Mouse (Mus musculus) thymus, postnatal 25 days (tissue): ENCODE measurements around the gene Srp54a.
"Not testable (repeated sequence)": the region's sequence is repeated elsewhere in the genome, so short reads cannot be mapped to it uniquely, and the experiment has no call there.

ENCODE experiments used
- DNase-seq: peaks from one replicate; pipeline ENCODE4 v3.0.0; 2022

Gene Srp54a

DNA sequence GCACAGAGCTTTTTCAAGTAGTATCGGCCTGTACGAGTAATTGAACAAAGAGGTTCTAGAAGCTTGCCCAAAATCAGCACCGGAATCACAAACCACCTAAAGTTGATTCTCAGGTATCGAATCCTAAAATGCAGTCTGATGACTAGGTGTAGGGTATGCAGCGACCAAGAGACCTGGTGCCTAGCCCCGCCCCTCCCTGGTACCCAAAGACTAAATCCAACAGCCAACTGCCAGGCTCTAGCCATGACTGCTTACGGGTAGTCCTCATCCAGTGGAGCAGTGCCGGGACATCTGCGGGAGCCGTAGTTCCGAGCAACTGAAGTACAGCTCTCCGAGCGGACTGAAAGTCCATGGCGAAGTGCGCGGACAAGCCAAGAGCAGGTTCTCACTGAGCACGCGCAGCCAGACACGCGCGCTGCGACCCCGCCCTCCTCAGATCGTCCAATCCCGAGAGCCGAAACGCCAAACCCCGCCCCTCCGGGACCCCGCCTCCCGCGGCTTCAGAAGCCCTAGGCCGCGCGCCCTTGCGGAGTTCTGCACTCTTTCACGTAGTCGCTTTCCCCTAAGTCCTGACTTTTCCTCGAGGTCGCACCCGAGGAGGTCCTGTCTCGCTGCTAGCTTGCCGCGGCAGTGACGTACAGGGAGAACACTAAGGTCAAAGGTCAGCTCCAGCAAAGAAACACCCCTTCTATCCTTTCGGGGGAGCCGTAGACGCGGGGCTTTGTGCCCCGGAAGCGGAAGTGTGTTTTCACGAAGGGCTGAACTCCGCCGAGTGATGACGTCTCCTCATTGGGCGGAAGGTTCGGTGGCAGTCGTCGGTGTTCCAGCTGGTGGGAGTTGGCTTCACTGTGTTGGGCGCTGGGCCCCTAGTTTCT, at the start of gene Srp54a, which contains the start of gene 2700097O09Rik:
Gene Srp54a (plus strand): TSS at position 537 of the 875 bp plus-strand sequence.
Gene 2700097O09Rik (minus strand): TSS at position 385 of the 875 bp plus-strand sequence.
- peak; percentile 93 for DNase-seq

DNA sequence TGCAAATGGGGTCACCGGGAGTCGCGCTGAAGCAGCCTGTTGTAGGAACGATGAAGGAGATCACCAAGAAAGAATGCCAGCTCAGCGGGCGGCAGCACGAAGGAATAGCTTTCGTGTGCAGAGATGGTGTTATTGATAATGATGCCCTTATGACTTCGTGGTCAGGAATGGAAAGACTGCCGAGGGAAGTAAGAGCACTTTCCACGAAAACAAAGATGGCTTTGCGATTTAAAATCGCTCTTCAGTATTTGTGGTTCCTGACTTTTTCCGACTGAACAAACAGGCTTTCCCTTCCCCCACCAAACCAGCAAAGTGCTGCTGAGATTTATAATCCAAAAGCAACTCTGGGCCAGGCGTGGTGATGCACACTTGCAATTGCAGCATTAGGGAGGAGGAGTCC, 39.1 kb upstream of the Srp54a start:
- no peak for DNase-seq

DNA sequence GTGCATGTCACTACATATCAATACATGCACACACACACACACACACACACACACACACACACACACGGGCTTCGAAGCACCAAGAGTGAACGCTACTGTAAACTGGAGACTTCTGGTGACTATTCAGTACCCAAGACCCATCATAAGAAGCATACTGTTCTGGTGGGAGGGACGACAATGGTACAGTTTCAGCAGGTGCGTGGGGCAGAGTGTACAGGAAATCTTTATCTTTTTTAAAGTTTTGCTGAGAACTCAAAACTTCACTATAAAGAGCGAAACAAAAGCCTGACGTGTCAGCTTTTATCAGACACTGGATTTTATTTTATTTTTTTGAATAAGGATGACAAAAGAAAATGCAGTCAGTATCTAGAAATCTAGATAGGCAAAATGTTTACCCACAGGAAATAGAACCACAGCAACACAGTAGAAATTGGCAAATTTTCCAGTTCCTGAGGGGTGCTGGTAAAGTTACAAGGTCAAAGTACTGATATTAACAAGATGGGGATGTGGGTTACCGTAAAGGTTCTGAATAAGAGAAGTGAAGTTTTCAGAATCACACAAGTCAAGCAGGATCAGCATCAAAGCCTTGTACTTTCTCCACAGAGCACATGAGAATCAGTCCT, 30.2 kb upstream of the Srp54a start:
- peak; percentile 2 for DNase-seq

DNA sequence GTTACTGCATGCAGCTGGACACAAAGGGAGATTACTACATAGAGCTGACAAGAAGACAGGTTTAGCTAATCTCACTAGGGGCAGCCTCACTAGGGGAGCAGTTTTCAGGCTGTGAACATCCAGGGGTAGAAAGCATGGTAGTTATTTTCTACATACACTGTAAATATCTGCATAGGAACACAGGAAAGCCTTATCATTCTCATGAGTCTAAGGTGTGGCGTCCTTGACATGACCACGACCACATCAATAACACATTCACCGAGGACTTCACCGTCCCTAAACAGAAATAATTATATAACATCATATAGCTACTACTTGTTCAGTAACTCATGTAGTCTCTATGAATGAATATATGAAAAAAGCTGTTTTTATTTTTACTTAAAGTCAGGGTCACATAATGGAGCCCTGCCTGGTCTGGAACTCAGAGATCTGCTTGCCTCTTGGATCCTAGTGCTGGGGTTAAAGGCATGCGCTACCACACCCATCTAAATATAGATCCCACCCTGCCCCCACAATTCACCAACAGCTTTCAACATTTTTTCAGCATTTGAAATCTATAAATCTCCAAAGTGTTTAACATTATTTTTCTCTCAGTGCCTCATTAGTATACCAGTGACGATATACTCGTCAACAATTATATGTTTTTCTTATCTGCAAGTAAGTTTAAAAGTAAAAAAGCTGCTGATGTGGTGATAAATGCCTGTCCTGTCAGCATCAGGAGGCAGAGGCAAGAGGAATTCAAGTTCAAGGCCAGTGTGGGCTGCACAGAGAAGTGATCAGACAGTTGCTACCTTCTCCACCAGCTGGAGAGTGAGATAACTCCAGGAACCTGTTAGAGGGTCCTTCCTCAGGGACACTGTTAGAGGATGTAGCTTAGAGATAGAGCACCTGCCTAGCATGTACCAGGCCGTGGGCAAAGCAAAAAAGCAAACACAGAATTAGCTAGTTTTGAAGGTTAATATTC, 28.6 kb upstream of the Srp54a start:
- DNase-seq, result no peak

DNA sequence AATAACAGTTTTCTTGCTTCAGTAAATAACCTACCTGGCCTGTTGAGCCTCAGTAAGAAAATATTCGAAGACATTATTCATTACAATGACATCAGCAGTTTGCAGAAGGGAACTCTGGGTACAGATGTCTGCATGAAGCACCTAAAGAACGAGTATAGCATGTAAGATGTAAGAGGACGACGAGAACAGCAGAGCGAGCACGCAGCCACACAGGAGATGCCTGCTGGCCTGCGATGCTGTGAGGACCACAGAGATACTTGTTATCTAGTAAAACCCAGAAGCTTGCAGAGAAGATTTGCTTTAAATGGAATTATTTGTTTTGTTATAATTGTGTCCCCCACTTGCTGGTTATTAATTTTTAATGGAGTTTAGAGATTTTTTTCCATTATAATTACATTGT, 26.8 kb upstream of the Srp54a start:
- DNase-seq, result no peak

DNA sequence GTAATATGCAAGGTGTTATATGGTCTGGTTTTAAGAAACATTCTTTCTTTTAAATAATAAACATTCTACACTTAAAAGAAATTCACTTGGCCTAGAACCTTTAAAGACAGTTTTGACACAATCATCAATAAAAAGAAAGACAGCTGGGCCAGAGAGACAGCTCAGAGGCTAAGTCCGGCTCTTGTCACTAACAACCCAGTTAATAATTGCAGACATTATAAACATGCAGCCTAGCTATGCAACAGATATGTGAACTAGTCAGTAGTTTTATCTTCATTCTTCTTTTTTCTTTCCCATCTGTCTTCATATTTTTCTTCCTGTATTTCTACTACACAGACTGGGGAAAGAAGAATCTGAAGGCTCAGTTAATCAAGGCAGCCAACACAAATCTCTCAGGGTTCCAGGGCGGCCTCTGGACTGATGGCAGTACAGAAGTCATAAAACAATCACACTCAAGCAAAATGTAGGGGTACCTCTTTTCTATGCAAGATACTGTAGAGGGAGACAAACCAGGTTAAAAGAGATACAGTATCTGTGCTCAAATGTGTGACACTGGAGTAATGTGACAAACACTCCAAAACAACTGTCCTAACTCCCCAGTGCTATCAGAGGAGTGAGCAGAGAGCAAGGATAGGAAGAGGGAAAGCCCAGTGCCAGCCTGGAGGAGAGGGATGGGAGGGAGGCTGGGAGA, 25.4 kb upstream of the Srp54a start:
- no peak for DNase-seq

DNA sequence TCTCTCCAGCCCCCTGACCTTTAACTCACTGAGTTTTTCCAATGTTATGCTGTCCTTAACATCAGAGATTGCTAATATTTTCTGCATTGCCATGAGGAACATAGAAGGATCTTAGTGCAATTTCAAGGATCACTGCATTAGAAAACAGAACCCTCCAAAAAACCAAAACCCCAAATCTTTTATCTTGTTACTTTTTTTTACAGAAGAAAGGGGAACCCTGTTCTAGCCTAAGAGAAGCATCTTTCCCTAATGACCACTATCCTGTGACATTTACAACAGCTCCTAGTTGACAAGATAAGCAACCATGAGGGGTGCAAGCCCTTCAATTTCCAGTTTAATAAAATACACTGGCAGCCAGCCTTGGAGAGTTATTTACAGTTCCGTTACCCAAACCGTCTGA, 23.4 kb upstream of the Srp54a start:
- no peak for DNase-seq

DNA sequence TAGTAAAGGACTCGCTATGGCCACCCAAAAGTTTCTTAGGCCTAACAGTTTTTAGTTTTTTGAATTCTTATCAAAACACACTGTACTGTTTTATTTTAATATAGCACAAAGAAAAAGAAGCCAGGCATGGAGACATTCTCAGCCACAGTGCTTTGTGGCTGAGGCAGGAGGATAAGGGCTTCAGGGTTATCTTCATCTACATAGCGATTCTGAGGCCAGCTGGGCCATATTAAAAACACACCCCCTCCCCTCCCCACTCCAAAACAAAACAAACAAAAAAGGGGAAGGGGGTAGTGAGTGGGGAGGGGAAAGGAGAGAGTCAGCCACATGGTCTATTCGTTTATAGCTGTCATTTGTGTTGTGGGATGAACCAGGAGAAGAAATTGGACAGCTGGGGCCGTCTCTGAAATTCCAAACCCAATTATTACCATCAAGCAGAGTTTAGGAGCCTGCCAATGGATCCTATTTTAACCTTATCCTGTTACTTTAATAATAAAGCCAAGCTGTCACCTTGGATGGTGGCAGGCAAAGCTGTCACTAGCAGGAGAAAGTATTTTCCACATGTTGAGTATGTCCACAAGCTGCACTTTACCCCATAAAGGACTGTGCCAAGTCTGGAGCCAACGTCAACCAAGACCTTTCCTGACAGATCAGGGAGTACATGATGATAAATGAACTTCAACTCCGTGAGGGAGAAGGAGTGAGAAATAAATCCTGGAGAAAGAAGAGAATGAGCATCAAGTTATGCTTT, 21.0 kb upstream of the Srp54a start:
- no peak for DNase-seq

DNA sequence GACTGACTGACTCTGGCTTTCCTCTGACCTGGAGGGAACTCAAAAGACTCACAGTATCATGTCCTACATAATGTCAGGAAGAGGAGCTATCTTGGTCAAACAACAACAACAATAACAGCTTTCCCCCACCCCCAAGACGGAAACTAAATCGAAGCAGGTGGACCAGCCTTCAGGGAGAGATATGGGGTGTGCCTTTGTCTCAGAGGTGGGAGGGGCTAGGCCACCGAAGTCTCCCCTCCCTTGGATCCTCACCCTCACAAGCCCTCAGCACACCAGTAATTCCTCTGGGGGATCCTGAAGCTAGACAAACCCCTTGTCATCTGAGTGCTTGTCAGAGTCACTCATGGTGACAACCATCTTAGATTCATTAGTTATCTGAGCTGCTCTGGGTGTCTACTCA, 20.2 kb upstream of the Srp54a start:
- DNase-seq, result no peak

DNA sequence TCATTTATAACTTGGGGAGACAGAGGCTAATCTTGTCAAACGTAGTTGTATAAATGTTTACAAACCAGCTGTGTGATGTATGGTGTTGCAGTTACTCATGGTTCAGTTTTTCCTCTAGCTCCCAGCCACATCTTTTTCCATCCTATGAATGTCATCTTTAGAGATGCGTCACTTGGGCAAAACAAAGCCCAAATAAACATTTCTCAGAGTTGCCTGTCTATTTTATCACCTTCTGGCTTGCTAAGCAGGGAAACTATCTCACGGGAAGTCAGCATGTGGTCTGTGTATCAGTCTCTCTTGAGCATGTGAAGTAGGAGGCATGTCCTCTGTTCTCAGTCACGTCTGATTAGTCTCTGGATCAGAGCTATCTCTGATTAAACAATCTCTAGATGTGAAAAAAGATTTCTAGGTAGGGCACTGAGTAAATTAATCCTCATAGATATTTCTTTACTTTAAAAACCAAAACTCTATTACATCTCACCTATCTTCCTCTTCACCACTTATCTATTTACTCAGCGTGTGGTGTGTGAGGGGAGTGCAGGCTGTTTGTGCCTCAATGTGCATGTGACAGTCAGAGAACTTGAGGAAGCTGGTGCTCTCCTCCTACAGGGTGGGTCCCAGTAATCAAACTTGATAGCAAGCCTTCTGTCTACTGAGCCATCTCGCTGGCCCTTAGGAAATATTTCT, 19.7 kb upstream of the Srp54a start:
- no peak for DNase-seq

DNA sequence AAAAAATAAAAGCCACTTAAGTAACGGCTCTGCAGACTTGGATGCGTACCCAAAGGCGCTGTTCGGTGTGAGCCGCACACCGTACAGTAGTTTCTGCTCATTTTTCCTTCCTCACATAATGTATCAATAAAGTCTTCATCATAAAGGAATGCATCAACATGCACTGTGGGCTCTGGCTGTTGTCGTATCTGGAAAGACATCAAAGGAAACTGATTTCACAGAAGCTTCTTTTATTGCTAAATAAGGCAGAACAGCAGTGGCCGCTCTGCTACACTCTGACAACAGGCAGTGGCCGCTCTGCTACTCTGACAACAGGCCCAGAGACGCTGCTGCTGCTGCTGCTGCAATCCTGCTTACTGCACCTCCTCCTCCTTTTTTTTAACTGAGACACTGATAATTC, 19.1 kb upstream of the Srp54a start:
- no peak for DNase-seq

DNA sequence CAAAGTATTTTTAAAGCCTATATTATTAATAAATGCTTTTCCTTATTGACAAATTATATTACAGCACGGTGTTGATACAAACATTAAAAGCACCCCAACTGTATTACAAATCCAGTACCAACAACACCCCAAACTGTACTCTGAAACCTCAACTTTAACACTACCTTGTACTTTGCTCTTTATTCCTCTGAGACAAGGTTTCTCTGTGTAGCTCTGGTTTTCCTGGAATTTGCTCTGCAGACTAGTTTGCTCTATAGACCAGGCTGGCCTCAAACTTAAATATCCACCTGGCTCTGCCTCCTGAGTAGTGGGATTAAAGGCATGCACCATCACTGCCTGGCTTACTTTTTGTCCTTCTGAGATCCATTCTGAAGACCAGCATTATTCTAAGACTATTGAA, 17.9 kb upstream of the Srp54a start:
- no peak for DNase-seq

DNA sequence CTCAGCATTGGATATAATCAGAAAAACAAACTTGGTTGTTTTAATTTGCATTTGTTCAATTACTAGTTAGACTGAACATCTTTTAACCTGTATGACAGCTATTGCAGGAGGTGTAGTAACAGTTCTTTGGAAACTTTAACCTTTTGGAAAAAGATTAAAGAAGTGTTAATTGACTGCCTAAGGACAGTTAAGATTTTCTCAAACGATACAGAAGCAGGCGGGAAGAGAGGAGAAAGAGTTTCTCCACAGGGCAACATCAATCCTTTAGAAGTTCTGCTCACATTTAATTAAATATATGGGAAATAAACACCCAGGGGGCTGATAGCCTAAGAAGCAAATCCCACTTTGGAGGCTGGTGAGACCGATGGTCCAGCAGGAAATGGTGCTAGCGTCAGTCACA, 7.6 kb upstream of the Srp54a start:
- no peak for DNase-seq

DNA sequence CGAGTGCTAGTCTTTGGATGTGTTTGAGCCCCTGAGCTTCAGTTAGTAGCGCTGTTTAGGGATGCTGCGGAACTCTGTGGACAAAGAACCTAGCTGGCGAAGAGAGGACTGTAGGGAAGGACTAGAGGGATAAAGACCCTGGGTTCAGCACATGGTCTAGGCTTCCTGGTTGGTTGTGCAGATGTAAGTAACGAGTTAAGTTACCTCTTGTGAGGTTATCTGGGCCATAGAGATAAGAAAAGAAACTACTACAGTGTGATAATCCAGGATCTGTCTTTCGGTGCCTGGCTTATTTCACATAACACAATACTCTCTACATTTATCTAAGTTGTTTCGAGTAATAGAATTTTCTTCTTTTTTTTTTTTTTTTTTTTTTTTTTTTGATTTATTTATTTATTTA, 6.4 kb upstream of the Srp54a start:
- no peak for DNase-seq

DNA sequence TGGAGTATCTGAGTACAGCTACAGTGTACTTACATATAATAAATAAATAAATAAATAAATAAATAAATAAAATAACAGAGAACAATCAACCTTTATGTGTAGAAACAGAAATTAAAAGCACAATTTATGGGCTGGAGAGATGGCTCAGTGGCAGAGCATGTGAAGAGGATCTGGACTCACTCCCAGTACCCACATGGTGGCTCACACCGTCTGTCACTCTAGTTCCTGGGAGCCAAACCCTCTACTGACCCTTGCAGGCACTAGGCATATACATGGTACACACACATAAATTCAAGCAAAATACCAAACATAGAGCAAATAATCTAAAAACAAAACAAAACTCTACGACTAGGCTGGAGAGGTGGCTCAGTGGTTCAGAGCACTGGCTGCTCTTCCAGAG, 4.8 kb upstream of the Srp54a start:
- no peak for DNase-seq

DNA sequence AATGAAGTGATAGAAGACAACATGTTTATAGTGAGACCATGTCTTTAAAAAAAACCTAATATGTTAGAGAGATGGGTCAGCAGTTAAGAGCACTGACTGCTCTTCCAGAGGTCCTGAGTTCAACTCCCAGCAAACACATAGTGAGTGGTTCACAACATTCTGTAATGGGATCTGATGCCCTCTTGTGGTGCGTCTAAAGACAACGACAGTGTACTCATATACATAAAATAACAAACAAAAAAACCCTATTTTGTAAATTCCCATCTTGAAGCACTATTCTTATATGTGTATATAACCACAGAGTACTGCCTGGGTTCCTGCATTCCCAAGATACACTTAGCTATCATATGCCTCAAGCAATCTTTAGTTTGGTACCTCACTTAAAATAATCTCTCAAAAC, 1.4 kb upstream of the Srp54a start:
- DNase-seq, result not testable (repeated sequence)

DNA sequence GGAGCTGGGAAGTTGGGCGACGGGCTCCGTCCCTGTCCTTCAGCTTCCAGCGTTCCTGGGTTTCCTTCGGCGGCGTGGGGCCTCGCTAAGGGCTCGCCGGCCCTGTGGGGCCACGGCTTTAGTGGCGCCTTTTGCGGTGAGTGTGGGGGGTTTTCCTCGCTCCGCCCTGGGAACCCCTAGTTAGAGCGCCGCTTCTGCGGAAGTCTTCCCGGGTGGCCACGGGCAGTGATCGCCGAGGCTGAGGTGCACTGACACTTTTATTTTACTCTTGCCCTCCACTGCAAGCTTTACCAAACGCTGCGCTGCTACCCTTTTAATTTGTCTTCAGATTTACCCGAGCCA, 510 bp downstream of the Srp54a start:
- not testable (repeated sequence) for DNase-seq

DNA sequence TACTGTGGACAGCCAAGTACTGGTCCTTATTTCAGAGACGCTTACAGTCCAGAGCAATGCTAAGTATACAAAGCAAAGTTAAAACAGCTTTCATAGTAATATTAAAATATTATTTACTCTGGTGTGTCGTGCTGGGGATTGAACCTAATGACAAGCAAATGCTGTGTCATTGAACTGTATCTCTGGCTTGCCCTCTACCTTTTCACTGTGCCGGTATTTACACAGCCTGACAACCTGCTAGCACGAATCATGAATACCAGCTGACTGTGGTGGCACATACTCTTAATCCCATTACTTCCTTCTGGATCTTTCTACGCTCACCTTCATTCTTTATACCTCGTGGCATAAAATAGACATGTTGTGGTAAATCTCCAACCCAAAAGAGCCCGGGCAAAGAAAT, 12.1 kb downstream of the Srp54a start:
- not testable (repeated sequence) for DNase-seq

DNA sequence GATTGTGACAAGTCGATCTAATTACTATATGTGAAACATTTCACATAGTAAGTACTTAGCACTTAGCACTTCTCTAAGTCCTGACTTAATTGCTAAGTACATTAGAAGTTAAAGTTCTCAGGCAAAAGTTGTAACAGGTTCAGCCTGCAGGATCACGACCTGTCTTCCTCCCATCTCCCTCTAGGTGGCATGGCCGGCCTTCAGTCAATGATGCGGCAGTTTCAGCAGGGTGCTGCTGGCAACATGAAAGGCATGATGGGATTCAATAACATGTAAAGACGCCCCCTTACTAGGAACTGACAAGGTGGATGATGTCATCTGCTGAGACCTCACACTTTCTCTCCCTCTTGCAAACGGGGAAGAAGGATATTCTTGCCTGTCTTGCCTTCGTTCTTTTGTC, 32.6 kb downstream of the Srp54a start:
- DNase-seq, result not testable (repeated sequence)

DNA sequence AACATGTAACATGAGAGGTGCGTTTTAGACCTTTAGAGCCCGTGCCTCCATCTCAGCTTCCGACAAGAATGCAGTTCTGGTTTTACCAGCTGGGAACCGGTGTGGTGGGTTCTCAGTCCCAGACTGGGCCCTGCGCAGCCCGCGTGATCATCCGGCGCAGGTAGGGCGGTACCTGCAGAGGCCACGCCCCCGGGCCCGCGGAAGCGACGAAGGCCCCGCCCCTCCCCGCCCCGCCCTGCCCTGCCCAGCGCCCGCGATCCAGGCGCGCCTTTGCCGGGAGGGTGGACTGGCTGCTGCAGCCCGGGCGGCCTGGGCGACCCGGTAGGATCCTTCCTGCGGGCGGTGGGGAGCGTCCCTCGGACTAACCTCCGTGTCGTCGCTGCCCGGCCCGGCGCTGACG, 44.2 kb downstream of the Srp54a start, which contains the start of gene Fam177a:
Gene Fam177a (plus strand): TSS at position 228 of the 400 bp plus-strand sequence.
- DNase-seq, result not testable (repeated sequence)

DNA sequence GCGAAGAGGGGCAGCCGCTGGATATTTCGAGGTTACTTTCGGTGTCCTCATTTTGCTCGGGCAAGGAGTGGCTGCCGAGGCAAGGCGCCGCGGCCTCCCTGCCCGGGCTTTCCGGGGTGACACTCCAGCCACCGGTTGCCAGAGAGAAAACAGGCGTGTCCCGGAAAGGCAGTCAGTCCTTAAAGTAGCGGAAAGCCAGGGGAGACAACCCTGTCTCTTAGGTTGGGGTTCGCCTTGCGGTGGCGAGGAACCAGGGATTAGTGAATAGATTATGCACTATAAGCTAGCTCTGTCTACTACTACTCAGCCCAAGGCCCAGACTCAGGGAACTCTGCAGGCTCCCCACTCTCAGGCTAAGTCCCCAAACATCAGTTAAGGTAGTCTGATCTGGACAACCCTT, 44.7 kb downstream of the Srp54a start:
- DNase-seq, result not testable (repeated sequence)
